Mouse (Mus musculus): ENCODE results near the gene Anxa5. TPM values are rescaled to one million over a fixed set of nuclear protein-coding genes. Genes with fewer than 3 reads are reported as not detected.

Anxa5 gene
- total and polyA plus RNA-seq, 3 experiments = 40.7 to 111 TPM; not detected in 1

GRCm38 (mm10) chr3:36521073-36522060 is 45.7 kb upstream of the Anxa5 start, which contains the start of gene Gm11549:
Gene Gm11549 (minus strand): TSS chr3:36521813.
- H3K9ac ChIP-seq (ENCODE audit: control insufficient read depth, low read depth, low read length, poor library complexity, severe bottlenecking) = no peak within 1 kb of the TSS
- H3K4me3 ChIP-seq (ENCODE audit: control insufficient read depth in 1 of 2, insufficient read depth in 1 of 2, low read depth in 2 of 2, low read length in 2 of 2) = no peak within 1 kb of the TSS
- DNase-seq (ENCODE audit: low read depth, low spot score) = no peak
- no peak within 1 kb of the TSS for H3K27ac ChIP-seq (ENCODE audit: control insufficient read depth, low read depth, low read length)
- no peaks in the 10 kb centered on the region for H3K4me1 ChIP-seq (ENCODE audit: control insufficient read depth in 1 of 2, insufficient read depth in 2 of 2, low read length in 2 of 2)
- H3K27me3 ChIP-seq (ENCODE audit: control insufficient read depth in 1 of 2, insufficient read depth in 2 of 2, low read length in 2 of 2) = peaks cover 2 to 4% of the 10 kb centered on the region in 2 experiments; a peak in 3 of 4 replicates
- no peaks in the 10 kb centered on the region for H3K9me3 ChIP-seq (replicated peaks; ENCODE audit: insufficient read depth, low read length)
- no peaks in the 10 kb centered on the region for H3K36me3 ChIP-seq (ENCODE audit: control insufficient read depth in 1 of 2, insufficient read depth in 2 of 2, low read length in 2 of 2)
- H3K79me2 ChIP-seq (ENCODE audit: control insufficient read depth, insufficient read depth, low read length, poor library complexity) = no peaks in the 10 kb centered on the region
- no peak for TF ChIP-seq POLR2A (IDR thresholded peaks at IDR 0.05; ENCODE audit: control insufficient read depth in 1 of 2, insufficient read depth in 1 of 2, low read depth in 1 of 2, low read length in 2 of 2, poor library complexity in 1 of 2)
- no peak for TF ChIP-seq MAX (IDR thresholded peaks at IDR 0.05; ENCODE audit: low read length)
- TF ChIP-seq MYC (IDR thresholded peaks at IDR 0.05; ENCODE audit: low read depth, low read length) = no peak
- TF ChIP-seq RAD21 (IDR thresholded peaks at IDR 0.05; ENCODE audit: low read depth, low read length) = no peak
- no peak for TF ChIP-seq POLR2AphosphoS2 (IDR thresholded peaks at IDR 0.05; ENCODE audit: low read length)
- no peak for TF ChIP-seq ZMIZ1 (IDR thresholded peaks at IDR 0.05; ENCODE audit: low read depth, low read length)
- TF ChIP-seq KAT2A (conservative IDR thresholded peaks at IDR 0.05; ENCODE audit: low read depth, low read length) = no peak
- TF ChIP-seq SIN3A (IDR thresholded peaks at IDR 0.05; ENCODE audit: low read length) = no peak
- no peak for TF ChIP-seq CHD2 (IDR thresholded peaks at IDR 0.05; ENCODE audit: low read length)
- TF ChIP-seq TBP (IDR thresholded peaks at IDR 0.05; ENCODE audit: low read depth, low read length) = no peak
- TF ChIP-seq BHLHE40 (IDR thresholded peaks at IDR 0.05; ENCODE audit: borderline replicate concordance, low read depth, low read length) = no peak
- no peak for TF ChIP-seq GATA1 (IDR thresholded peaks at IDR 0.05; ENCODE audit: low read depth, low read length)
- TF ChIP-seq MEF2A (IDR thresholded peaks at IDR 0.05; ENCODE audit: extremely low read depth, insufficient replicate concordance, low read depth, low read length, poor library complexity, severe bottlenecking) = no peak
- TF ChIP-seq MYB (IDR thresholded peaks at IDR 0.05; ENCODE audit: low read depth, low read length) = no peak
- no peak for TF ChIP-seq HCFC1 (IDR thresholded peaks at IDR 0.05; ENCODE audit: low read depth, low read length)
- no peak for TF ChIP-seq ZKSCAN1 (IDR thresholded peaks at IDR 0.05; ENCODE audit: low read depth, low read length)
- no peak for TF ChIP-seq CTCF (IDR thresholded peaks at IDR 0.05 in 2 of 3, conservative IDR thresholded peaks at IDR 0.05 in 1 of 3; ENCODE audit: control insufficient read depth in 1 of 3, insufficient read depth in 1 of 3, low read depth in 2 of 3, low read length in 3 of 3, poor library complexity in 1 of 3, severe bottlenecking in 1 of 3)
- TF ChIP-seq MAZ (IDR thresholded peaks at IDR 0.05; ENCODE audit: low read depth, low read length) = no peak

- H3K4me3 ChIP-seq (ENCODE audit: control insufficient read depth in 1 of 2, insufficient read depth in 1 of 2, low read depth in 2 of 2, low read length in 2 of 2) = no peak overlapping the region
- TF ChIP-seq GATA1 (IDR thresholded peaks at IDR 0.05; ENCODE audit: low read depth, low read length) (no peak), ETS1 (IDR thresholded peaks at IDR 0.05; ENCODE audit: low read depth, low read length) (no peak), POLR2AphosphoS2 (IDR thresholded peaks at IDR 0.05; ENCODE audit: low read length) (no peak), MAFK (IDR thresholded peaks at IDR 0.05; ENCODE audit: borderline replicate concordance, low read depth, low read length) (no peak), MYC (IDR thresholded peaks at IDR 0.05; ENCODE audit: low read depth, low read length) (no peak), CHD2 (IDR thresholded peaks at IDR 0.05; ENCODE audit: low read length) (no peak), E2F4 (IDR thresholded peaks at IDR 0.05; ENCODE audit: borderline replicate concordance, low read depth, low read length) (no peak), BHLHE40 (IDR thresholded peaks at IDR 0.05; ENCODE audit: borderline replicate concordance, low read depth, low read length) (no peak), EP300 (IDR thresholded peaks at IDR 0.05; ENCODE audit: low read depth in 1 of 2, low read length in 2 of 2) (no peak), CHD1 (IDR thresholded peaks at IDR 0.05; ENCODE audit: low read depth, low read length) (no peak), NRF1 (IDR thresholded peaks at IDR 0.05; ENCODE audit: insufficient read depth, low read depth, low read length, poor library complexity, severe bottlenecking) (no peak), JUND (IDR thresholded peaks at IDR 0.05; ENCODE audit: low read depth, low read length) (no peak), TCF12 (IDR thresholded peaks at IDR 0.05; ENCODE audit: low read depth, low read length) (no peak), MAX (IDR thresholded peaks at IDR 0.05; ENCODE audit: low read length) (no peak), SIN3A (IDR thresholded peaks at IDR 0.05; ENCODE audit: low read length) (no peak)
- H3K27ac ChIP-seq (ENCODE audit: control insufficient read depth, low read depth, low read length) = no peak overlapping the region
- H3K9me3 ChIP-seq (replicated peaks; ENCODE audit: insufficient read depth, low read length) = no peaks in the 10 kb centered on the region
- no peak for DNase-seq (ENCODE audit: low read depth, low spot score)
- H3K4me1 ChIP-seq (ENCODE audit: control insufficient read depth in 1 of 2, insufficient read depth in 2 of 2, low read length in 2 of 2) = no peaks in the 10 kb centered on the region
- no peaks in the 10 kb centered on the region; a peak in 2 of 4 replicates for H3K27me3 ChIP-seq (ENCODE audit: control insufficient read depth in 1 of 2, insufficient read depth in 2 of 2, low read length in 2 of 2)
- H3K9ac ChIP-seq (ENCODE audit: control insufficient read depth, low read depth, low read length, poor library complexity, severe bottlenecking) = no peak overlapping the region
- no peaks in the 10 kb centered on the region for H3K36me3 ChIP-seq (ENCODE audit: control insufficient read depth in 1 of 2, insufficient read depth in 2 of 2, low read length in 2 of 2)
- H3K79me2 ChIP-seq (ENCODE audit: control insufficient read depth, insufficient read depth, low read length, poor library complexity) = no peaks in the 10 kb centered on the region
Observed at GRCm38 (mm10) chr3:36516196-36516595, 40.5 kb upstream of the Anxa5 start.
